Mouse (Mus musculus): ENCODE results near the gene Elf3.

GRCm38 (mm10) chr1:135271371-135271770 is 13.0 kb upstream of the Elf3 start:
- TF ChIP-seq EP300 (IDR thresholded peaks at IDR 0.05; ENCODE audit: low read length) = no peak
- TF ChIP-seq IRF4 (IDR thresholded peaks at IDR 0.05; ENCODE audit: low read depth, low read length) = no peak
- TF ChIP-seq CTCF (conservative IDR thresholded peaks at IDR 0.05 in 1 of 2, IDR thresholded peaks at IDR 0.05 in 1 of 2; ENCODE audit: low read depth in 2 of 2, low read length in 2 of 2) = no peak
- TF ChIP-seq CHD2 (IDR thresholded peaks at IDR 0.05; ENCODE audit: low read length) = no peak

Measured in CH12.LX (cell line).